Mouse (Mus musculus) CH12.LX (cell line): ENCODE results near the gene Lefty2.

Experiments used
- BHLHE40 ChIP-seq: IDR thresholded peaks from 2 replicates; pipeline ENCODE4 v1.6.1; 2011; ENCODE audit warnings: mild to moderate bottlenecking, low read depth, low read length, improper control_type of control experiment
- CHD1 ChIP-seq: IDR thresholded peaks from 2 replicates; pipeline ENCODE4 v1.6.1; 2012; ENCODE audit warnings: low read depth, low read length, improper control_type of control experiment, inconsistent platforms
- CTCF ChIP-seq, 2 experiments: IDR thresholded peaks in 1 of 2; conservative IDR thresholded peaks in 1 of 2; 2 replicates each; pipeline ENCODE4 v1.5.1; 2011 to 2012; ENCODE audit warnings: low read depth in 2 of 2, low read length in 2 of 2, improper control_type of control experiment in 1 of 2, inconsistent platforms in 1 of 2, mild to moderate bottlenecking in 1 of 2, moderate library complexity in 1 of 2
- EP300 ChIP-seq: IDR thresholded peaks from 2 replicates; pipeline ENCODE4 v1.6.1; 2011; ENCODE audit warnings: low read length, improper control_type of control experiment
- MEF2A ChIP-seq: IDR thresholded peaks from 2 replicates; pipeline ENCODE4 v1.6.1; 2014; ENCODE audit warnings: low read depth, mild to moderate bottlenecking, inconsistent platforms, low read length, improper control_type of control experiment, borderline replicate concordance
- MYC ChIP-seq: IDR thresholded peaks from 2 replicates; pipeline ENCODE4 v1.6.1; 2011; ENCODE audit warnings: low read depth, mild to moderate bottlenecking, improper control_type of control experiment, low read length
- POLR2A ChIP-seq: IDR thresholded peaks from 2 replicates; pipeline ENCODE4 v1.6.1; 2011; ENCODE audit warnings: low read depth, mild to moderate bottlenecking, improper control_type of control experiment, low read length
- POLR2AphosphoS2 ChIP-seq: IDR thresholded peaks from 2 replicates; pipeline ENCODE4 v1.6.1; 2011; ENCODE audit warnings: low read depth, low read length, improper control_type of control experiment
- ZNF384 ChIP-seq: IDR thresholded peaks from 2 replicates; pipeline ENCODE4 v1.6.1; 2012; ENCODE audit warnings: low read depth, low read length, improper control_type of control experiment, inconsistent platforms

- TF ChIP-seq CTCF (conservative IDR thresholded peaks at IDR 0.05 in 1 of 2, IDR thresholded peaks at IDR 0.05 in 1 of 2; ENCODE audit: low read depth in 2 of 2, low read length in 2 of 2) (no peak), POLR2A (no peak), POLR2AphosphoS2 (no peak), MYC (no peak), BHLHE40 (no peak), ZNF384 (no peak), EP300 (no peak), MEF2A (no peak), CHD1 (no peak)
These were observed 48.8 kb downstream of the Lefty2 start for GRCm38 (mm10) chr1:180941726-180942125.
